Mouse (Mus musculus): Measurements from ENCODE around the gene Ranbp6.
A peak's percentile ranks its signal among the peaks of the same experiment; 100 is the strongest.

GRCm38 (mm10) chr19:29826686-29827085 is 13.9 kb upstream of the Ranbp6 start:
- TF ChIP-seq CTCF (IDR thresholded peaks at IDR 0.05; ENCODE audit: borderline replicate concordance, extremely low read depth, insufficient read depth, insufficient read length), result peak; percentile 68; the same call in 1 of the 2 replicates
- TF ChIP-seq POLR2A (IDR thresholded peaks at IDR 0.05; ENCODE audit: borderline replicate concordance, extremely low read depth, insufficient read depth, insufficient read length, poor library complexity, severe bottlenecking), result no peak

Data from brain, embryonic 14.5 days (tissue).